Mouse (Mus musculus): ENCODE measurements around the gene Gm21974. TPM values are rescaled to one million over a fixed set of nuclear protein-coding genes. Genes with fewer than 3 reads are reported as not detected.
A peak's percentile ranks its signal among the peaks of the same experiment; 100 is the strongest.
"Not testable (repeated sequence)": the region's sequence is repeated elsewhere in the genome, so short reads cannot be mapped to it uniquely, and the experiment has no call there.

Gm21974 gene
- total RNA-seq (2014; fragmentation: Nextera tagmentation) (not detected in 2 replicates), total RNA-seq (2017) (not detected in 2 replicates), polyA plus RNA-seq (2012) (not detected in 2 replicates)

DNA sequence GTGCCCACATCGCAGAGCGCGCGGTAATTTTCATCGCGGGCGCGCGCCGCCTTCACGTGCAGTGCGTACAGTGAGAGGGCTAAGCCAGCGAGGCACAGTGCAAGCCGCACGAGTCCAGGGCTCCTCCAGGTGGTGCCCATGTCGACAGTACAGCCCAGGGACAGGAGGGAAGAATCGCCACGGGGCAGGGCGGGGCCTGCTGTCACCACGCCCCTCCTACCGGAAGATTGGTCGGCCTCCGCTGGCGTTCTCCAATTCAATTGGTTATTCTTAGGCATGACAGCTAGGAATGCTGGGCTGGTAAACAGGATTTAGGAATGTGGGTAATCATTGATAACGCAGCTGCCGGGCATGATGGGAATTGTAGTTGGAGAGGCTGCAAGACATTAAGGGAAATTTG, at the start of gene Gm21974, which contains the start of gene Vkorc1:
Gene Gm21974 (minus strand): TSS at position 13 of the 400 bp plus-strand sequence.
Gene Vkorc1 (minus strand): TSS at position 176 of the 400 bp plus-strand sequence.
- Histone ChIP-seq H3K27me3 (ENCODE audit: insufficient read depth, low read length) (no peaks in the 10 kb centered on the region), H3K9me3 (replicated peaks) (no peaks in the 10 kb centered on the region), H3K4me1 (ENCODE audit: insufficient read depth, low read depth, low read length) (peaks cover 54% of the 10 kb centered on the region), H3K36me3 (replicated peaks) (peaks cover 40% of the 10 kb centered on the region), H3K4me3 (ENCODE audit: low read depth, low read length) (peak within 1 kb of the TSS; percentile 78)
- DNase-seq (ENCODE audit: low spot score): peak; percentile 95
- TF ChIP-seq GATA1 (IDR thresholded peaks at IDR 0.05; ENCODE audit: borderline replicate concordance, low read length): no peak
- no peak for TF ChIP-seq CTCF (IDR thresholded peaks at IDR 0.05; ENCODE audit: low read depth, low read length)
- TF ChIP-seq POLR2AphosphoS5 (IDR thresholded peaks at IDR 0.05; ENCODE audit: insufficient replicate concordance, low read depth, low read length): no peak
- TF ChIP-seq GATA2 (IDR thresholded peaks at IDR 0.05; ENCODE audit: borderline replicate concordance, low read depth, low read length): no peak
- no peak for TF ChIP-seq TAL1 (conservative IDR thresholded peaks at IDR 0.05; ENCODE audit: low read depth, low read length)
- ATAC-seq (ENCODE audit: extremely low read depth, insufficient number of reproducible peaks, low FRiP score, poor library complexity, severe bottlenecking): peak; percentile 98

DNA sequence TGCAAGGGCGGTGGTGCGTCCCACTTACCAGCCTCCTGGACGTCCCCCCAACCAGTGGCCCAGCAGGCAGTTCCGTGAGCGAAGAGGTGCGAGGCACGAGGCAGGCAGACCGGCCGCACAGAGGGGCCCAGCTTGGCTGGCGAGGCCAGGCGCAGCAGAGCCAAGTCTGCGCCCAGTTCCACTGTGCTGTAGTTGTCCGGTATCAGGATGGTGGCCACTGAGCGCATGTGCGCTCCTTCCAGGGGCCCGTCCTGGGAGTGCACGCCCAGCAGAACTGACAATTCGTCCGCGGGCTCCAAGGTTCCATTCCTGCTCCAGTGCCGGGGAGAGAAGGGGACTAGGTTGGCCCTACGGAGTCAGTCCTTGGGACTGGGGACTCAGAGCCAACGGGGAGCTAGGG, 49.4 kb upstream of the Gm21974 start:
- TF ChIP-seq GATA2 (IDR thresholded peaks at IDR 0.05; ENCODE audit: borderline replicate concordance, low read depth, low read length) (no peak), CTCF (IDR thresholded peaks at IDR 0.05; ENCODE audit: low read depth, low read length) (no peak), POLR2AphosphoS5 (IDR thresholded peaks at IDR 0.05; ENCODE audit: insufficient replicate concordance, low read depth, low read length) (no peak)
- DNase-seq (ENCODE audit: low spot score) (no peak), ATAC-seq (ENCODE audit: extremely low read depth, insufficient number of reproducible peaks, low FRiP score, poor library complexity, severe bottlenecking) (no peak)
- H3K4me3 ChIP-seq (ENCODE audit: low read depth, low read length): no peak overlapping the region
- H3K36me3 ChIP-seq (replicated peaks): no peaks in the 10 kb centered on the region
- H3K27me3 ChIP-seq (ENCODE audit: insufficient read depth, low read length): peaks cover 68% of the 10 kb centered on the region
- H3K9me3 ChIP-seq (replicated peaks): no peaks in the 10 kb centered on the region
- H3K4me1 ChIP-seq (ENCODE audit: insufficient read depth, low read depth, low read length): no peaks in the 10 kb centered on the region

GRCm38 (mm10) chr7:127942097-127942496, 46.8 kb upstream of the Gm21974 start:
- not testable (repeated sequence) for ATAC-seq (ENCODE audit: extremely low read depth, insufficient number of reproducible peaks, low FRiP score, poor library complexity, severe bottlenecking); H3K4me3 ChIP-seq (ENCODE audit: low read depth, low read length); H3K9me3 ChIP-seq (replicated peaks); DNase-seq (ENCODE audit: low spot score); H3K4me1 ChIP-seq (ENCODE audit: insufficient read depth, low read depth, low read length); H3K36me3 ChIP-seq (replicated peaks)
- peaks cover 53% of the 10 kb centered on the region for H3K27me3 ChIP-seq (ENCODE audit: insufficient read depth, low read length)

DNA sequence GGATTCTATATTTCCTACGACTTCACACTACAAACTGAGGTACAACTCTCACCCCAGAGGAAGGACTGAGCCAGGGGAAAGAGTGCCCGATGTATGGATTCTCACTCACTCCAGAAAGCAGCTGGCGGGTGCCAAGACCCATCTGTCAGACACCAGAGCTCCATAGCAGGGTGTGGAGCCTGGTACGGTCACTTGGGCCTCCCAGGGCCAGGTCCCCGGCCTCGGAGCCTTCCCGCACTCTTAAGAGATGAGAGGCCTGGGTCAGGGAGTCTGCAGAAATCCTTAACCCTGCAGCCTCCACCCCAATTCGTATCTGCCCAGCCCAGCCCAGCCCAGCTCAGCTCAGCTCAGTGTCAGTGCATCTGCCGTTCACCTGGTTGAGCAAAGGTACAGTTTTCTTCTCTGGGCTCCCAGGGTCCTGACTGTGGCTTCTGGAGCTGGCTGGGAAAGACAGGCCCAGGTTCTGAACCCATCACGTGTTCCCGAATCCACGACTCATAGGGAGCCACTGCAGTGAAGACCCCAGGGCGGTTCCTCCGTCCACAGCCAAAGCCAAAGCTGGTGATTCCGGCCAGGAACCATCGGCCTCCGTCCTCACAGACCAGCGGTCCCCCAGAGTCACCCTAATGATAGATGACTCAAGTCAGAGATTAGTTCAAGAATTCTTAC, 41.1 kb upstream of the Gm21974 start:
- Histone ChIP-seq H3K4me1 (ENCODE audit: insufficient read depth, low read depth, low read length) (peaks cover 34% of the 10 kb centered on the region), H3K9me3 (replicated peaks) (no peaks in the 10 kb centered on the region), H3K4me3 (ENCODE audit: low read depth, low read length) (peak overlapping the region; percentile 88), H3K27me3 (ENCODE audit: insufficient read depth, low read length) (peaks cover 18% of the 10 kb centered on the region), H3K36me3 (replicated peaks) (no peaks in the 10 kb centered on the region)
- DNase-seq (ENCODE audit: low spot score) (no peak), ATAC-seq (ENCODE audit: extremely low read depth, insufficient number of reproducible peaks, low FRiP score, poor library complexity, severe bottlenecking) (no peak)
- TF ChIP-seq CTCF (IDR thresholded peaks at IDR 0.05; ENCODE audit: low read depth, low read length) (no peak), GATA1 (IDR thresholded peaks at IDR 0.05; ENCODE audit: borderline replicate concordance, low read length) (no peak), GATA2 (IDR thresholded peaks at IDR 0.05; ENCODE audit: borderline replicate concordance, low read depth, low read length) (no peak), TAL1 (conservative IDR thresholded peaks at IDR 0.05; ENCODE audit: low read depth, low read length) (no peak), POLR2AphosphoS5 (IDR thresholded peaks at IDR 0.05; ENCODE audit: insufficient replicate concordance, low read depth, low read length) (no peak)

DNA sequence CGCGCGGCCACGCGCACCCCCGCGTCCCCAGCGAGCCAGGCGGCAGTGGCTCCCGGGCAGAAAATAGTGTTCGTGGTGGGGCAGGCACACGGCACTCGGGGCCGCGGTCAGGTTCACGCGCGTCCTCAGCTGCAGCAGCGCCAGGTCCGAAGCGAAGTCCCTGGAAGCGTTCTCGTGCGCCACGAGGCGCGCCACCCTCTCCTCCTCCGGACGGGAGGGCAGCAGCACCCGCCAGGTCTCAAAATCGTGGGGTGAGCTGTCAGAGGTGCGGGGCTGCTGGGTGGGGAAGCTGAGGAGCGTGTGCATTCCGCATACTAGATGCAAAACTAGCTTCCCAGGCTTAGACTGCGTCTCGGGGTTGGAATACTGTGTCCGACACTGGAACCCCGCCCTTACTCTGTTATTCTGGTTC, 40.5 kb upstream of the Gm21974 start:
- ATAC-seq (ENCODE audit: extremely low read depth, insufficient number of reproducible peaks, low FRiP score, poor library complexity, severe bottlenecking) (no peak), DNase-seq (ENCODE audit: low spot score) (peak; percentile 53)
- Histone ChIP-seq H3K9me3 (replicated peaks) (no peaks in the 10 kb centered on the region), H3K27me3 (ENCODE audit: insufficient read depth, low read length) (peaks cover 13% of the 10 kb centered on the region), H3K36me3 (replicated peaks) (no peaks in the 10 kb centered on the region), H3K4me3 (ENCODE audit: low read depth, low read length) (peak overlapping the region; percentile 88), H3K4me1 (ENCODE audit: insufficient read depth, low read depth, low read length) (peaks cover 34% of the 10 kb centered on the region)
- TF ChIP-seq TAL1 (conservative IDR thresholded peaks at IDR 0.05; ENCODE audit: low read depth, low read length) (no peak), GATA2 (IDR thresholded peaks at IDR 0.05; ENCODE audit: borderline replicate concordance, low read depth, low read length) (no peak), CTCF (IDR thresholded peaks at IDR 0.05; ENCODE audit: low read depth, low read length) (no peak), POLR2AphosphoS5 (IDR thresholded peaks at IDR 0.05; ENCODE audit: insufficient replicate concordance, low read depth, low read length) (no peak), GATA1 (IDR thresholded peaks at IDR 0.05; ENCODE audit: borderline replicate concordance, low read length) (no peak)

DNA sequence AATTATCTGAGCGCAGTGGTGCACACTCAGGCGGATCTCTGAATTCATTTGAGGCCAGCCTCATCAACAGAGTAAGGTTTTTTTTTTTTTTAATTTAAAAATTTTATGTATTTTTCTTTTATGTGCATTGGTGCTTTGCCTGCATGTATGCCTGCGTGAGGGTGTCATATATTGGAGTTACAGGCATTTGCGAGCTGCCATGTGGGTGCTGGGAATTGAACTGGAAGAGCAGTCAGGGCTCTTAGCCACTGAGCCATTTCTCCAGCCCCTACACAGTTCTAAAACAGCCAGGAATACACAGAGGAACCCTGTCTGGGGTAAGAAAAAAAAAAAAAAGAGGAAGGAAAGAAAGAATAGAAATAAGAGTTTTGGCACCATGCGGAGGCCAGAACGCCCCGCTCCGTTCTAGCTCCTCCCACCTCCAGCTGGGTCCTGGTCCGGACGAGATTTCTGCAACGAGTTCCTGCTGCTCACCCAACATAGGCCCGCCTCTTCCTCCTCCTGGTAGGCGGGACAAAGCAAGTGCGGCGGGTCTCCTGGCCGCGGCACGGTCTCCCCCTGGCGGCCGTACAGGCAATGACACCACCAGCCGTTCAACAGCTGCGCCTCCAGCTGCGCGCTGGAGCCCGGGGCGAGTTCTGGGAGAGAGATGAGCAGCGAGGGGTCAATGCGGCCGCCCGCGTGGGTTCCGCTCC, 39.9 kb upstream of the Gm21974 start:
- H3K36me3 ChIP-seq (replicated peaks): no peaks in the 10 kb centered on the region
- TF ChIP-seq POLR2AphosphoS5 (IDR thresholded peaks at IDR 0.05; ENCODE audit: insufficient replicate concordance, low read depth, low read length): no peak
- TF ChIP-seq TAL1 (conservative IDR thresholded peaks at IDR 0.05; ENCODE audit: low read depth, low read length): no peak
- peak; percentile 88 for TF ChIP-seq CTCF (IDR thresholded peaks at IDR 0.05; ENCODE audit: low read depth, low read length)
- TF ChIP-seq GATA2 (IDR thresholded peaks at IDR 0.05; ENCODE audit: borderline replicate concordance, low read depth, low read length): no peak
- peaks cover 12% of the 10 kb centered on the region for H3K27me3 ChIP-seq (ENCODE audit: insufficient read depth, low read length)
- H3K4me1 ChIP-seq (ENCODE audit: insufficient read depth, low read depth, low read length): peaks cover 36% of the 10 kb centered on the region
- H3K9me3 ChIP-seq (replicated peaks): no peaks in the 10 kb centered on the region
- H3K4me3 ChIP-seq (ENCODE audit: low read depth, low read length): peak overlapping the region; percentile 88
- peak; percentile 99 for ATAC-seq (ENCODE audit: extremely low read depth, insufficient number of reproducible peaks, low FRiP score, poor library complexity, severe bottlenecking)
- DNase-seq (ENCODE audit: low spot score): peak; percentile 99
